Comparison of ENCODE assay signal across 26 mouse cellular contexts in genomic region chr8:10835054-10835453, GRCm38 (mm10).
"Had no signal": no experiment of that assay in that cellular context is flagged by ENCODE, and none has a peak within 500 bp of the region (broad histone marks: within the 10 kb centered on the region; RNA-seq: fewer than 3 reads in every experiment).

No protein-coding gene starts in this region.

- H3K9me3 ChIP-seq: heart, embryonic 13.5 days; heart, embryonic 15.5 days; hindbrain, embryonic 13.5 days; hindbrain, embryonic 15.5 days; kidney, embryonic 15.5 days; limb, embryonic 13.5 days; limb, embryonic 15.5 days; liver, embryonic 12.5 days had no signal

- H3K4me1 ChIP-seq: heart, embryonic 13.5 days; heart, embryonic 15.5 days; hindbrain, embryonic 15.5 days; kidney, embryonic 15.5 days; limb, embryonic 15.5 days had no signal

- DNase-seq: gastrocnemius, postnatal 14 days; gastrocnemius, postnatal 36 days; heart, adult 11 months; heart, adult 2 months; heart, postnatal 14 days; heart, postnatal 36 days; kidney, adult 11 months; kidney, adult 2 months; kidney, adult 9 months; kidney, postnatal 14 days; kidney, postnatal 36 days; layer of hippocampus, adult 9-11 months; layer of hippocampus, postnatal 36 days; left cerebral cortex, postnatal 4 days had no signal

- H3K27me3 ChIP-seq: heart, embryonic 15.5 days; kidney, embryonic 15.5 days; limb, embryonic 13.5 days; limb, embryonic 15.5 days had no signal

- H3K27ac ChIP-seq: heart, adult 2 months; heart, embryonic 13.5 days; heart, embryonic 15.5 days; hindbrain, embryonic 13.5 days; hindbrain, embryonic 15.5 days; hindbrain, postnatal 0 days; kidney, embryonic 15.5 days; kidney, postnatal 0 days; limb, embryonic 13.5 days; limb, embryonic 15.5 days; liver, embryonic 12.5 days had no signal

- H3K36me3 ChIP-seq: heart, embryonic 13.5 days; heart, embryonic 15.5 days; hindbrain, embryonic 13.5 days; hindbrain, embryonic 15.5 days; kidney, embryonic 15.5 days; limb, embryonic 13.5 days; limb, embryonic 15.5 days; liver, embryonic 12.5 days had no signal

- H3K9ac ChIP-seq: heart, embryonic 13.5 days; heart, embryonic 15.5 days; hindbrain, embryonic 13.5 days; hindbrain, embryonic 15.5 days; kidney, embryonic 15.5 days; limb, embryonic 13.5 days; limb, embryonic 15.5 days; liver, embryonic 12.5 days had no signal

- ATAC-seq: hindbrain, postnatal 0 days; intestine, embryonic 16.5 days; liver, embryonic 12.5 days had no signal

- H3K4me3 ChIP-seq: heart, adult 2 months; heart, embryonic 13.5 days; heart, embryonic 15.5 days; hindbrain, embryonic 13.5 days; hindbrain, embryonic 15.5 days; kidney, embryonic 15.5 days; limb, embryonic 13.5 days; limb, embryonic 15.5 days; liver, embryonic 12.5 days had no signal

- H3K4me2 ChIP-seq: heart, embryonic 11.5 days; heart, embryonic 13.5 days; heart, embryonic 15.5 days; hindbrain, embryonic 13.5 days; hindbrain, embryonic 15.5 days; kidney, embryonic 15.5 days; limb, embryonic 13.5 days; limb, embryonic 15.5 days; liver, embryonic 12.5 days had no signal
